Mouse (Mus musculus) right cerebral cortex, postnatal 36 days (tissue): ENCODE data around the gene Add2.

Experiments
- DNase-seq, 2 experiments: peaks; one replicate each; pipeline ENCODE4 v3.0.0; 2022; ENCODE audit warnings: low spot score in 2 of 2, mixed read lengths in 1 of 2

Add2 gene

GRCm38 (mm10) chr6:86141284-86141683 is 112.8 kb downstream of the Add2 start:
- DNase-seq = no peak

- DNase-seq = no peak
Observed at GRCm38 (mm10) chr6:86141820-86142219, 113.3 kb downstream of the Add2 start.

GRCm38 (mm10) chr6:86144986-86145385 is 116.5 kb downstream of the Add2 start:
- DNase-seq = no peak

- no peak for DNase-seq
Observed at GRCm38 (mm10) chr6:86148518-86148917, 120.0 kb downstream of the Add2 start.

- no peak for DNase-seq
Observed at GRCm38 (mm10) chr6:86149001-86149400, 120.5 kb downstream of the Add2 start.

- DNase-seq = no peak
Observed at GRCm38 (mm10) chr6:86152676-86153075, 124.2 kb downstream of the Add2 start.

- DNase-seq = no peak
Observed at GRCm38 (mm10) chr6:86153436-86153990, 125.0 kb downstream of the Add2 start.

- no peak for DNase-seq
Observed at GRCm38 (mm10) chr6:86154006-86154405, 125.5 kb downstream of the Add2 start.

GRCm38 (mm10) chr6:86154481-86154880 is 126.0 kb downstream of the Add2 start:
- DNase-seq = no peak

- DNase-seq = no peak
Observed at GRCm38 (mm10) chr6:86157253-86158234, 129.1 kb downstream of the Add2 start.

- no peak for DNase-seq
Observed at GRCm38 (mm10) chr6:86160878-86161277, 132.4 kb downstream of the Add2 start.

- DNase-seq = no peak
Observed at GRCm38 (mm10) chr6:86161586-86161985, 133.1 kb downstream of the Add2 start.

GRCm38 (mm10) chr6:86164028-86164427 is 135.5 kb downstream of the Add2 start:
- DNase-seq = no peak

- DNase-seq = no peak
Observed at GRCm38 (mm10) chr6:86166426-86166825, 137.9 kb downstream of the Add2 start.

- DNase-seq = no peak
Observed at GRCm38 (mm10) chr6:86167851-86168250, 139.4 kb downstream of the Add2 start.

- no peak for DNase-seq
Observed at GRCm38 (mm10) chr6:86169166-86169565, 140.7 kb downstream of the Add2 start.
